Mouse (Mus musculus): ENCODE results near the gene Pms2.

Pms2 gene

DNA sequence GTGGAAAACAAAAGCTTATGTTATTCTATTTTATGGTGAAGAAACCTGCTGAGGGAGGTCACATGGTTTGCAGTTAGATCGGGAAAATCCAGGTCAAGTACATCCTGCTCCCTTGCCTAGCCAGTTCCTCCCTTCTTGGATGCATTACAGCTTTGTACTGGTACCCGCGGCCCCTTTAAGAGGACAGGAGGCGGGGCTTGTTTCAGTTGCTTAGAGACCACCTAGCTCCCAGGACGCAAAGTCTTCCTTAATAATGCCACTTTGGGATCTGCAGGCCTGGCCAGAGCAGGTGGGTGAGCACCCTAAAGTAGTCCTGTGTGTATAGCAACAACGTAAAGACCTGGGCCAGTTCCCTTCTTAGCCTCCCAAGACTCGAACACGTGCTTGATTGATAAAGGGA is 23.1 kb downstream of the Pms2 start, which contains the start of gene Rsph10b:
Gene Rsph10b, plus strand, starts transcription at position 205 of the 400 bp plus-strand sequence.
- DNase-seq (ENCODE audit: low read depth, low spot score), result peak; percentile 37

DNA sequence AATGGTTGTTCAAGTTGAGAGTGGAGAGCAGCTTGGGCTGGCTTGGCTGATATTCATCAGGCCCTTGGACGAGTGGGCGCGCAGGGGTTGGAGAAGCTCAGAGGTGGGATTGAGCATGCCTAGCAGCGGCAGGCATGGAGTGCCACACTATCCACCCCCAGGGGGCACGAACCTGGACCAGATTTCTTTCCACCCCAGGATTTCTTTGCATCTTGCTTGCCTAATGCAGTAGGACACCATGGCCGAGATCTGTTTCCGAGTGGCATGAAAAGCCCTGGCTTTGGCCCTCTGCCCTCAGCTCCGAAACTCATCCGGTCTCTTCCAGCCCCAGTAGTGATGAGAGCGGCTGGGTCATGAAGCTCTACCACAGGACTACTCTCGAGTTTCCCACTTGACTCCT is 23.6 kb downstream of the Pms2 start:
- DNase-seq (ENCODE audit: low read depth, low spot score), result no peak

DNA sequence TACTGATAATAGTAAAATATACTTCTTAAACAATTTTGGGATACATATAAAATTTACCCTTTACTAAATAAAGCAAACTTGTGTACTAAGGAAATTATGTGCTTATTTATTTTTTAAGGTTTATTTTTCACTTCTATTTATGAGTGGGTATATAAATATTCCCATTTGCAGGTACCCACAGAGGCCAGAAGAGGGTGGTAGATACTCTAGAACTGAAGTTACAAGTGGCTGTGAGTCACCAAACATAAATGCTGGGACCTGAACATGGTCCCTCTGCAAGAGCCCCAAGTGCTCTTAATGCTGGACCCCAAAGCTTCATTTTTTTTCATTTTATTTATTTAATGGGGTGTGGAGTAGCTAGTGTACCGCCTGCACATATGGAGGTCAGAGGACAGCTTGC is 24.1 kb downstream of the Pms2 start:
- DNase-seq (ENCODE audit: low read depth, low spot score), result no peak

DNA sequence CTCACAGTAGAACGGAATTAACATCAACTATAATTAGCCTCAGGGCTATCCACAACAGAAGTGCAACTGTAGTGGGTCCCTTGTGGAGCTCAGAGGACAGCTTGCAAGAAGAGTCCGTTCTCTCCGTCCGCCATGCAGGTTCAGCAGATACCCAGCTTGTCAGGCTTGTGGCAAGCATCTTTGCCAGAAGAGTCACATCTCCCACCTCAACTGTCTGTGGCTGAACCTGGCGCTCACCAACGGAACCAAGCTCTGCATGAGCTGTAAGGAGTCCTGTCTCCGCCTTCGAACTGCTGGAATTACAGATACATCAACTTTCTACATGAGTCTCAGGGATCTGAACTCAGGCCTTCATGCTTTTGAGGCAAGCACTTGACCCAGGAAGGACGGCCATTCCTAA is 26.4 kb downstream of the Pms2 start:
- DNase-seq (ENCODE audit: low read depth, low spot score), result no peak

DNA sequence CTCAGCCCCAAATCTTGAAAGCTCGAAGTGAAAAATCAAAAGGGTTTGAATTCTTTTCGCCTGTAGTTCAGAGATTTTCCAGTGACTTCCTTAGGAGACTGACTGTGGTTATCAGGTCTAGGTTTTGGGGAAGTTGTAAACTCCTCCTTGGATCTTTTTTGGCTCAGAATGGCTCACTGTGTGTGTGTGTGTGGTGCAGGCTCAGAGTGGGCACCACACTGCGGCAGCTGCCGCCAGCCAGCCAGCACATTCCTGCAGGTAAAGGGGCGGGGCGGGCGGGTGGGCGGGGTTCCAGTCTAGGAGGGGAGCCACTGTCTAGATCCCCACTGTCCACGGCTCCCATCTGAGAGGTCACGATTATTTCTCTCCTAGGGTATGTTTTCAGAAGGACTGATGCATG is 31.8 kb downstream of the Pms2 start:
- DNase-seq (ENCODE audit: low read depth, low spot score), result peak; percentile 58

DNA sequence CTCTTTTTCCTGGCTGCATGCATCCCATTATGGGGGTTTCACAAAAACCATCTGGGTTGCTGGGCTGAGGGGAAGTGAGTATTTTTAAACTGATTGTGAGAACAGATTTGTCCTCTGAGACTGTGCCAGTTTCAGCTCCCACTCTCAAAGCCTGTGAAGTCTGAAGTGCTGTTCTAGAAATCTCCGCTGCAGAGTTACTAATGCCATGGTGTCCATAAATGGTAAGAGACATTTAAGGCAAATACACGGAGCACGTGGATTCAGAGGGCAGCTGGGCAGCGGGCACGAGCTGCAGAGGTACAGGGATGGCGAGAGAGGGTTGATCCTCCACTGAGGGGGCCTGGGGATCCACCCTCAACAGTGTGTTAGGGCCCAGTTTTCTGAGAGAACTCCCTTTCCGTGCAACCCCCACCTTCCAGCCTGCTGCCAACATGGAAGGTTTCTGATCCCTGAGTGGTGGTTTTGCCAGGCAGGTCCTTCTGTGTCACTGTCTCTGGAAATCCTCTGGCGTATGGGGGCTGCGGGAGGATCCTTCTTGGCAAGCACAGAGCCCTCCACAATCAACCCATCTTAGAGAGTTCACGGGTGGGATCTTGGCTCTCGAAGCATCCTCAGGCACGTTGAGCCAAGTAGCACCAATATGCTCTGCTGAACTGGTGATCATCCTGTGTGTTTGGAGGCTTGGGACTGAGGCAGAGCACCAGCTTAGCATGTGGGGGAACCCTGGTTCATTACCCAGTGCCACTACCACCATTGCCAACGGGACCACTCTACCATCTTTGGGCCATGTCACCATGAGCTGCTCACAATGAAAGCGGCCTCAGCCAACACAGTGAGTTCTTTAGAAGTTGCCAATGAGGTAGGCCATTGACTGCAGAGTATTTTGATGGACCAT is 33.7 kb downstream of the Pms2 start:
- peak; percentile 95 for DNase-seq (ENCODE audit: low read depth, low spot score)

DNA sequence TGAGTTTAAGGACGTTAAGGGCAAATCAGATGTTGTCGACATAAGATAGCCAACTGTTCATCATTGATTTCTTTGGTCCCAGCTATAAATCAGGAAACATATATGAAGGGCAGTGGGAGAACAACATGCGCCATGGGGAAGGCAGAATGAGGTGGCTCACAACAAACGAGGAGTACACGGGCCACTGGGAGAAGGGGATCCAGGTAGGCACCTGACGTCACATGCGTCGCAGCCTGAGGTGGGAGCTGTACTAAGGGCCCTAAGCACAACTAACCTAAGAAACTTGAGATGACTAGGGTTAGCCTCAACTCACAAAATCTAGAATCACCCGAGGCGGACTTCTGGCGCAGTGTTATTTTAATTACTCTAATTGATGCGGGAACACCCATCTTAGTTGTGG is 38.6 kb downstream of the Pms2 start:
- DNase-seq (ENCODE audit: low read depth, low spot score), result no peak

DNA sequence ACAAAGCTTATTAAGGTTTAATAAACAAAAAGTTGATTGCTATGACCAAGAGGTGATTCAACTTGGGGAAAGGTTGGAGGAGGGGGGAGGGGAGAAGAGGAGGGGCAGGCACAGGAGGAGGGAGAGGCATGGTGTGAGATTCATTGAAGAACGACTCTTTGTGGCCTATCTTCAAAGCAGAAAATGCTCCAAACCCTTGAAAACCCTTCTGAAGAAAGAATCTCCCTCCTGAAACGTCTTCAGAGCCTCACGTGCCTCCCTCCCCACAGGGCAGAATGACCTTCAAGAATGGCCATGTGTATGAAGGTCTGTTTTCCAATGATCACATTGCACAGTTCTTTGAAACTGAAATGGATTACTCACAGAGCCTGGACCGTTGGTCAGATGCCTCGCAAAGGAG is 40.3 kb downstream of the Pms2 start:
- DNase-seq (ENCODE audit: low read depth, low spot score), result no peak

DNA sequence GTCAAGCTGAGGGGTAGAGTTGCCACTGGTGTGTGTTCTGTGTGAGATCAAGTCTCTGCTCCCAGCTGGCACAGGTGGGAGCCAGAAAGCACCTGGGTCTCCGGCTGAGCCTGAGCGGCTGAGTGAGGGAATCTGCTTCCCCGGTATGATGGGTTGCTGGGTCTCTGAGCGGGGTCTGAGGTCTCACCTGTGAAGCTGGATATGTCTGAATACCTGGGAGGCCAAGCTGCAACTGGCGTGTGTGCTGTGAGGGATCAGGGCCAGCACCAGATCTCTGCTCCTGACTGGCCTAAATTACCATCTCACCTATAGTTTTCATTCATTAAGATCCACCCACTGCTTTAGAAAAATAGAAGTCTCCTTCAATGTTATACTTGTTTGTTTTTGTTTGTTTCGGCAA is 47.3 kb downstream of the Pms2 start:
- DNase-seq (ENCODE audit: low read depth, low spot score), result no peak

DNA sequence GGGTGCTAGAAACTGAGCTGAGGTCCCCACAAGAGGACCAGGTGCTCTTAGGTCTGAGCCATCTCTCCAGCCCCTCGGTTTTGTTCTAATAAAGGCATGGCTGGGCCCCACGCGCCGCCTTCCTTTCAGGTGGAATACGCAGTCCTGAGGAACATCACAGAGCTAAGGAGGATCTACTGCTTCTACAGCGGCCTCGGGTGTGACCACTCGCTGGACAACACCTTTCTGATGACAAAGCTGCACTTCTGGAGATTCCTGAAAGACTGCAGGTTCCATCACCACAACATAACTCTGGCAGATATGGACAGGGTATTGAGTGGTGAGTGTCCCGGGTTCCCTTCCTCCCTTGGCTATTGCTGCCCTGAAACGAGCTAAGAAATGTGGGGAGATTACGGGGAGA is 49.8 kb downstream of the Pms2 start:
- DNase-seq (ENCODE audit: low read depth, low spot score), result no peak

DNA sequence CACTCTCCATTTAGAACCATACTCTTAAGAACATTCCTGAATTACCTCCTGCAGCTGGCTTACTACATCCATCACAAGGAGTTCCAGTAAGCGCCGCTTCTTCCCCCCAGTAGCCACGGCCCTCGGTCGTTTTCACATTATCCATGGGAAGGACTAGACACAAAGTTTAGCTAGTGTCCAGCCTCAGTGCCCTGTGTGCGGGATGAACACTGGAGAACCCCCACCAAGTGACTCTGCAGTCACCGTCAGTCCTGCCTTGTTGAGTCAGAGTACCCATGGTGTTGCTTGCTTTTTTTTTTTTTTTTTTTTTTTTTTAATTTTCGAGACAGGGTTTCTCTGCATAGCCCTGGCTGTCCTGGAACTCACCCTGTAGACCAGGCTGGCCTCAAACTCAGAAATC is 51.4 kb downstream of the Pms2 start:
- no peak for DNase-seq (ENCODE audit: low read depth, low spot score)

DNA sequence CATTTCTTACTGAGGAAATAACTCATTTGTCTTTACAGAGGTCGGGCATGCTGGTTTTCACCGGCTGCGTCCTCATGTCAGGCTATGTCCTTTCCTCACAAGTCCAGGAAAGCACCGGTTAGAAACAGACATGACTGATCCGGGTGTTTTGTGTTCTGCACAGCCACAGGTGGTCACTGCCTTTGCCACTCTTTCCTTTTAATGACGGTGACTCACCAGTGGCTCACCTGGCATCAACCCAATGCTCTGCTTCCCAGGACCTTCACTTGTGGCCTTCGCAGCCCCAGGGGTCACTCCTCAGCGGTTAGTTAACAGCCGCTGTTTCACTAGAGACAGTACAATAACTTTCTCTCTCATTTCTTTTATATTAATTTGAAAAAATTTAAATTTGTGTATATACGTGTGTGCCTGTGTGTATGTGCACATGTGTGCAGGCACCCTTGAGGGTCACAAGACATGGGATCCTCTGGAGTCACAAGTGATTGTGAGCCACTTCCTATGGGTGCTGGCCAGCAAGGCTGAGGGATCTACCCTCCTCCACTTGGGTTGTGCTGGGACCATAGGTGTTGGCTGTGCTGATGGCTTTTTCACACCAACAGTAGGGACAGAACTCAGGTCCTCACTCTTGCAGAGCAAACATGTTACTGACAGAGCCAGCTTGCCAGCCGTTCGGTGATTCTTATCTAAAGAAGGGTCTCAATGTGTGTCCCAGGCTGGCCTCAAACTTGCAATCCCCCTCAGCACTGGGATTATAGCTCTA is 56.0 kb downstream of the Pms2 start:
- DNase-seq (ENCODE audit: low read depth, low spot score), result no peak

DNA sequence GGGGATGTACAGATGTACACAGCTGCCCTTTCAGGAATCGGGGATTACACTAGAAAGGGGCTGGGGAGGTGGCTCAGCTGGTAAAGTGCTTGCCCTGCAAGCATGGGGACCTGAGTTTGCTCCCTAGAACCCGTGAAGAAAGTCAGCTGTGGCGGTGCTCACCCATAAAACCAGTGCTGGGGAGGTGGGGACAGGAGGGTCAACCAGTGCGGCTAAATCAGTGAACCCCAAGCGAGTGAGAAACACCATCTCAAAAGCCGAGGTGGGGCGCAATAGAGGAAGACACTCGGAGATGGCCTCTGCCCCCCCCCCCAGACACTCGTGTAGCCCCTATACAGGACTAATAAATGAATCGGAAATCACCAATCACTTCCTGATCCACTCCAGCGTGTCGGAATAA is 56.9 kb downstream of the Pms2 start:
- DNase-seq (ENCODE audit: low read depth, low spot score), result no peak

DNA sequence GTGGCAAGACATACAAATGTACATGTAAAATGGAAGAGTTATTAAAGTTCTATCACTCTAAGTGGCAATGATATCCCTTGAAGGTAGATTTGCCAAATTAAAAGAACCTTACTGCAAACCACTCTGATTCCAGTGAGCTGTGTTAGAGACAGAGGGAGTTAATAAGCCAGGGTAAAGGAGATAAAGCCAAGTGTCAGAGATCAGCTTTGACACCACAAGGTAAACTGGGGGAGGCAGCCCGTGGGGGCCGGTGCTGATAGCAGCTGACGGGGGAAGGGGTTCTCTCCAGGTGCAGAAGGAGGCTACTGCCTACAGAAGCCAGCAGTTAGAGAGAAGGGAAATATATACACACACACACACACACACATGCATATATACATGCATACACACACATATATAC is 62.9 kb downstream of the Pms2 start:
- no peak for DNase-seq (ENCODE audit: low read depth, low spot score)

DNA sequence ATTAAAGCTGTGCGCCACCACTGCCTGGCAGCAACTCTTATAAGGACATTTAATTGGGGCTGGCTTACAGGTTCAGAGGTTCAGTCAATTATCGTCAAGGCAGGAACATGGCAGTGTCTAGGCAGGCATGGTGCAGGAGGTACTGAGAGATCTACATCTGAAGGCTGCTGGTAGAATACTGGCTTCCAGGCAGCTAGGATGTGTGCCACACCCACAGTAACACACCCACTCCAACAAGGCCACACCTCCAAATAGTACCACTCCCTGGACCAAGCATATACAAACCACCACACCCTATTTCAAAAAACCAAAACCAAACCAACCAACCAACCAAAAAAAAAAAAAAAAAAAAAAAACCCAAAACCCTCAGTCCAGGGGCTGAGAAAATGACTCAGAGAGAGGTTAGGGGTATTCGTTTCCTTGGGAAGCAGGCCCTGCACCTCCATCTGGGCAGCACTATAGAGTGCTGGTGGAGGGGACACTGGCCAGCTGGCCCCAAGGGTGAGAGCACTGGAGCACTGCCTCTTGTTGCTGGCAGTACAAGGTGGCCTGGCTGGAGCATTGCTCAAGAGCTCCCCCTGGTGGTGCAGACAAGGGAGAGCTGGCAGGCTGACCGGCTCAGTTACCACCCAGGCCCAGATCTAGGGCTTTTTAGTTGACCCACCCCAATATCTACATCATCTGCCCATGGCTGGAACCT is 65.3 kb downstream of the Pms2 start:
- peak; percentile 89 for DNase-seq (ENCODE audit: low read depth, low spot score)

DNA sequence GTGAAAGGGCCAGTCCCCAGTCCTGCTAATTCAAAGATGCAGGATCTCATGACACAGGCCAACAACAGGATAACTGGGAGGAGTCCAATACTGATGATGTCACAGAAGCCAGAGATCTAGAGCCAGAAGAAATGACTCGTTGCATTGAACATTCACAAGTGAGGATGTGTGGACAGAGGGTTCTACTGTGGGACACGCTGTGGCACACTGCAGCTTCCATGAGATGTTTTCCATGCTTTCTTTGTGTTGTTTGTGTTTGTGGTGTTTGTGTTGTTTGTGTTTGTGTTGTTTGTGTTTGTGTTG is 65.8 kb downstream of the Pms2 start:
- DNase-seq (ENCODE audit: low read depth, low spot score), result no peak

DNA sequence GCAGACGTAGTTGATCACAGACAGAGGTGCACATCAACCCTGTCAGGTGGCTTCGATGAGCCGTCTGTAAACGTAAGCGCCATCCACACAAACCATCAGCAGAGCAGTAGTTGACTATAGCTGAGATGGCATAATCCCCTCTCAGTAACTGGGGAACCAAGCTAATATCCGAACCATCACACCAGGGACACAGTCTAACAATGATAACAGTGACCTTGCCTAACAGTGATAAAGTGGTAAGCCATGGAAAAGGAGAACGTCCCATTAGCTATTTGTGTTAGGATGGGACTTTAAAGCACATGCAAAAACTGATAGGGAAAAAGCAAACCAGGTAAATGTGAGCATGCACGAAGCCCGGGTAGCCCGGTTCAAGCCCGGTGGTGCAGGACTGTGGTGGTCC is 66.5 kb downstream of the Pms2 start:
- no peak for DNase-seq (ENCODE audit: low read depth, low spot score)

DNA sequence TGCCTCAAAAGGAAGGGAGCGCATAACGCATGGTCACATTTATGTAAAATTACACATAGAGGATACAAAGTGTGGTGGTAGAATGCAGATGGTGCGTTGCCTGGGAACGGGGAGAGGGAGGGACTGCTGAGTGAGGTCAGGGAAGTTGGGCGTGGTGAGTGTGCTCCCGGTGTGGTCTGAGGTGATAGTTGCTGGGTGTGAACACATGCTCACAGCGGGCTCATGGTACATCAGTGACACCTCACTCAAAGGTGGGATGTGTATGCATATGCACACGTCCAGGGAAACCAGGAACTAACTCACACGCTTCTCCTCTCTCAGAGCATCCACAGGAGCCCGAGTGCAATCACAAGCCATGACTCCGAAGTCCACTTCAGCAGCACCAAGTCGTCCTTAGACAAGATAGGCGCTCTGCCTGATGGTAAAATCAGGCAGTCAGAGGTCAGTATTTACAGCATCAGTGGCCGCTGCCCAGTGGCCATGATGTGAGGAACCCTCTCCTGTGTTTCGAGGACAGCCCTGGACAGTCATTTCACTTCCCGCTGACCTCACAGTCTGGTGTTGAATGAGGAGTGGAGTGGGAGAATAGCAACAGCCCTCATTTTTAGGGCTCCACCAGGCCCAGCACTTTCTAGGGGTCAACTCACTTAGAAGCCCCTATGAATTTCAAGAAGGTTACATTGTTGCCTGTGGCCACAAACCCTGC is 67.1 kb downstream of the Pms2 start:
- peak; percentile 12 for DNase-seq (ENCODE audit: low read depth, low spot score)

DNA sequence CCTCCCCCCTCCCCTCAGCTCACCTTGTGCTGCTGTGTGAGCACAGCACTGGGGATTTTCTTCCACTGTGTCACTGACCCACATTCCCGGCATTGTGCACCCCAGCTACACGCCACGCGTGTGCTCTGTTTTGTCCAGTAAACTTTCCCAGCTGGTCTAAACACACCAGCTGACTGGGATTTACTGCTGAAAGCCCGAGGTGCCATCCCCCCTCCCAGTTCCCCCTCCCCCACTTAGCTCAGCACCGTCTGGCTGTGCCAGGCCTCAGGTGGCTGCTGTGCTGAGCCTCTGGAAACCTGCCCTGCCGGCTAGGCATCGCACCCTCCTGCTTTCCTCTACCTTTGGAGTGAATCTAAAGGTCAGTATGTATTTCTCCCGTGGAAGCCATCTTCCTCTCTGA is 71.1 kb downstream of the Pms2 start:
- DNase-seq (ENCODE audit: low read depth, low spot score), result peak; percentile 33

DNA sequence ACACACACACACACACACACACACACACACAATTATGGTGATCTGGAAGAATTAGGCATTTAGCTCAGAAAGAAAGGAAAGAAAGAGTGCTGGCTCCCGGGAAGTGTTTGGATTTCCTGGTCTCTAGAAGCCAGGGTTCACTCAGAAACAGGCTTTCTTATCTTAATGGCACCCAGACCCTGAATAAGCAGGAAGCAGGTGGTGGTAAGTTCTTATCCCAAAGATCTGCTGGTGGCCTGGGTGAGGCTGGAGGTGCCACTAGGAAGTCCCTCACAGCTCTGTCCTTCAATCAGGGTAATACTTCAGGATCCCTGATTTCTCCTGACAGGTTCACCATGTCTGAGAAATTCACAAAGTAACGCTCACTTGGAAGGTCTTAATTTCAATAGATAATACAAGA is 72.6 kb downstream of the Pms2 start:
- no peak for DNase-seq (ENCODE audit: low read depth, low spot score)
